Mouse (Mus musculus) embryonic facial prominence, embryonic 12.5 days (tissue): ENCODE data around the gene Gpatch2. TPM values are rescaled to one million over a fixed set of nuclear protein-coding genes. Genes with fewer than 3 reads are reported as not detected.

Experiments
- ATAC-seq: fragments of 200-750 bp; cut with Nextera tagmentation; 2 replicates; pipeline ENCODE4 v1.8.0; 2017; ENCODE audit not compliant: insufficient number of reproducible peaks, insufficient read depth, low FRiP score, low TSS enrichment
- H3K27ac ChIP-seq: fragments of 300-500 bp; sonication (generic); 2 replicates; pipeline ENCODE4 v1.5.1; 2016; ENCODE audit warnings: mild to moderate bottlenecking
- H3K27me3 ChIP-seq: fragments of 300-500 bp; sonication (generic); 2 replicates; pipeline ENCODE4 v1.6.1; 2016; ENCODE audit warnings: mild to moderate bottlenecking, moderate library complexity
- H3K36me3 ChIP-seq: fragments of 300-500 bp; sonication (generic); 2 replicates; pipeline ENCODE4 v1.6.1; 2016; ENCODE audit warnings: mild to moderate bottlenecking
- H3K4me1 ChIP-seq: fragments of 300-500 bp; sonication (generic); 2 replicates; pipeline ENCODE4 v1.6.1; 2016
- H3K4me2 ChIP-seq: fragments of 300-500 bp; sonication (generic); replicated peaks from 2 replicates; pipeline ENCODE4 v1.6.1; 2016; ENCODE audit warnings: mild to moderate bottlenecking, moderate library complexity
- H3K4me3 ChIP-seq: fragments of 300-500 bp; sonication (generic); 2 replicates; pipeline ENCODE4 v1.5.1; 2016; ENCODE audit warnings: mild to moderate bottlenecking
- H3K9ac ChIP-seq: fragments of 300-500 bp; sonication (generic); 2 replicates; pipeline ENCODE4 v1.6.1; 2016; ENCODE audit warnings: mild to moderate bottlenecking, moderate library complexity
- H3K9me3 ChIP-seq: fragments of 300-500 bp; sonication (generic); 2 replicates; pipeline ENCODE4 v1.6.1; 2016; ENCODE audit warnings: mild to moderate bottlenecking, moderate library complexity
- WGBS: fragments of 180-500 bp; shearing (Covaris S2); methylation state at CpG from one replicate; pipeline ENCODE4 v1.1.7; 2016; 5-methylcytosine and 5-hydroxymethylcytosine counted together
- polyA plus RNA-seq: library from polyadenylated mRNA; unstranded; fragments of >200 nt; fragmentation: Nextera tagmentation; extraction: Ambion mirVana; gene quantifications from 2 replicates; pipeline ENCODE4 v1.2.1, GENCODE M21; 2016

Gene Gpatch2
- polyA plus RNA-seq, 1 experiment from 2014 or later: 26.2 TPM

DNA sequence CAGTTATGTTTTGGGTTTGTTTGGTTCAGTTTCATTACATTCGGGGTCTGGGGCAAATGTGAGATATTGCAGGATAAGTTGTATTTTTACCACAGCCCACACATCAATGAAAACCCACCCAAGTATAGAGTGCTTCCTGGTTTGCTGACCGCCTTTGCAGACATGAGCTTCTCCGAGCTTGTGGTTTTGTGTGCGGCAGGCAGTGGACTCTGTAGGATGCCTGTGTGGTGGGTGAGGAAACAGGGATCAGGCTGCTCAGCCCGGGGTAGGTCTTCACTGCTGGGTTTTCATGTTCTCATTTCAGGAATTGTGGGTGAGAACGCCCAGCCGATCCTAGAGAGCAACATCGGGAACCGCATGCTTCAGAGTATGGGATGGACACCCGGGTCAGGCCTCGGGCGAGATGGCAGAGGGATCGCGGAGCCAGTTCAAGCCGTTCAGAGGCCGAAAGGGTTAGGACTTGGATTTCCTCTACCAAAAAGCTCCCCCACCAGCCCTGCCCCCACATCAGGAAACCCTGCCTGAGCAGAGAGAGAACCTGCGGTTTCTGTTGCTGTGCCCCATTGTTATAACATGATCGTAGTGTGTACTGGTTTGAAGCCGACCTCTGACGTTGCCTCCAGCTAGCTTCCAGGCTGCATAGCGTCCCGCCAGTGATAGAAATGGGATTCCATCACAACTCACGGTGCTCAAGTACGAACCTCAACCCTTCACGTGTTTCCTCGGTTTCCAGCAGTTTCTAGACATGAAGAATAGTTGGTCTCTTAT, 132.9 kb downstream of the Gpatch2 start:
- no peak for ATAC-seq
- no peaks in the 10 kb centered on the region for H3K27me3 ChIP-seq
- H3K36me3 ChIP-seq: peaks cover 19% of the 10 kb centered on the region
- no peaks in the 10 kb centered on the region for H3K4me1 ChIP-seq
- 94% methylated on average over 26 of the region's 26 CpGs for WGBS
- H3K27ac ChIP-seq: no peak overlapping the region
- no peak overlapping the region for H3K4me2 ChIP-seq
- H3K9ac ChIP-seq: no peak overlapping the region
- H3K4me3 ChIP-seq: no peak overlapping the region
- H3K9me3 ChIP-seq: no peaks in the 10 kb centered on the region

DNA sequence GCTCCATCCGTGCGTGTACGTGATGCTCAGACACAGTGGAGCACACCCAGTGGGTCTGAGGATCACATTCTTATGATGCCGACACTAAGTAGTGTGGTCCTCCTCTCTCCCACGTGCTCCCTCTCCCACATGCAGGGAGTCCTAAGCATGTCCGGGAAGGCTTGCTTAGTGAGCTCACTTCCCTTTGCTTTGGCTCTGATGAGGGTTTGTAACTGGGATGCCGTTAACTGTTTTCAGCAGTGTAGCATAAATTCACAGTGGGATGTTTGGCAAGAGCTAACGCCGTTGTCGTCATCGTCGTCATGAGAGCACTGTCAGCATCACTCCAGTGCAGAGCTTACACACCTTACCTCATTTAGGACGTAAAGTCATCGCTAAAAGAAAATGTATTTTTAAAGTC, 133.6 kb downstream of the Gpatch2 start:
- Histone ChIP-seq H3K4me2 (no peak overlapping the region), H3K9me3 (no peaks in the 10 kb centered on the region), H3K9ac (no peak overlapping the region), H3K36me3 (peaks cover 19% of the 10 kb centered on the region), H3K27ac (no peak overlapping the region), H3K27me3 (no peaks in the 10 kb centered on the region), H3K4me3 (no peak overlapping the region), H3K4me1 (no peaks in the 10 kb centered on the region)
- no peak for ATAC-seq
- WGBS: 92% methylated on average over 14 of the region's 14 CpGs

DNA sequence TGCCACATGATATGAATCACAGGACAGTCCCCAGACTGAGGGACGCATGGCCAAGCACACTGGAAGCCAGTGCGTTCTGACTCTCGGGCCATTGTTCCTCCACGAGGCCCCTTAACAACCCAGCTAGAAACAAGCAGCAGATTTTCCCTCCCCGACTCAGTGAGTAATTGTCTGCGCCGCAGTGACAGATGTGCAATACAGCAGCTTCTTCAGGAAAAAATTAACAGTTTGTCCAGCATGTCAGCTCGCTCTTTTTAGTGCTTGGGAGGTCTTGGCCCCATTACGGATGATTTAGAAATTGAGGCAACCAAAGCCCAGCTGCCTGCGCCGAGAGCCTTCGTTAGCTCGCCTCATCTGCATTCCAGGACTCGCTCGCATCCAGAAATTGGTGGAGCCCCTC, 140.9 kb downstream of the Gpatch2 start:
- no peak for ATAC-seq
- no peak overlapping the region for H3K4me3 ChIP-seq
- H3K4me2 ChIP-seq: no peak overlapping the region
- no peaks in the 10 kb centered on the region for H3K4me1 ChIP-seq
- 81% methylated on average over 15 of the region's 15 CpGs for WGBS
- H3K9me3 ChIP-seq: no peaks in the 10 kb centered on the region
- no peak overlapping the region for H3K9ac ChIP-seq
- no peaks in the 10 kb centered on the region for H3K36me3 ChIP-seq
- no peak overlapping the region for H3K27ac ChIP-seq
- no peaks in the 10 kb centered on the region for H3K27me3 ChIP-seq

DNA sequence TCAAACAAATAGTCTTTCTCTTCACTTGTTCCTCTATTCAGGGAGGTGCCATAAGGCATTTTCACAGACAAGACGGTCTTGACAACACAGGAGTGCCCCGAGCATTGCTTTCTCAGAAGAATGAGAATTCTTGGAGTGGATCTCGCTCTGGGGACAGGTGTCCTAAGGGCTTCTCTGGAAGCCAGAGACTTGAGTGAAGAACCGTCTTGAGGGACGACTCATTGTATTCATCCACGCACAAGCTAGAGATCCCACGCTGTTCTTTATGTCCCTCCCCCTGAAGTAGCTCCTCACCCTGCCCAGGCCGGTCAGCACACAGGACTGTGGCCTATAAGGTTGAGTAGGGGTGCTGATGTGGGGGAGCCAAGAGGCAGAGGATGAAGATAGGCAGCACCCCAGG, 141.6 kb downstream of the Gpatch2 start:
- no peak for ATAC-seq
- H3K4me2 ChIP-seq: no peak overlapping the region
- 91% methylated on average over 8 of the region's 8 CpGs for WGBS
- H3K4me1 ChIP-seq: no peaks in the 10 kb centered on the region
- no peak overlapping the region for H3K4me3 ChIP-seq
- no peak overlapping the region for H3K27ac ChIP-seq
- no peaks in the 10 kb centered on the region for H3K9me3 ChIP-seq
- no peak overlapping the region for H3K9ac ChIP-seq
- H3K27me3 ChIP-seq: no peaks in the 10 kb centered on the region
- H3K36me3 ChIP-seq: no peaks in the 10 kb centered on the region

DNA sequence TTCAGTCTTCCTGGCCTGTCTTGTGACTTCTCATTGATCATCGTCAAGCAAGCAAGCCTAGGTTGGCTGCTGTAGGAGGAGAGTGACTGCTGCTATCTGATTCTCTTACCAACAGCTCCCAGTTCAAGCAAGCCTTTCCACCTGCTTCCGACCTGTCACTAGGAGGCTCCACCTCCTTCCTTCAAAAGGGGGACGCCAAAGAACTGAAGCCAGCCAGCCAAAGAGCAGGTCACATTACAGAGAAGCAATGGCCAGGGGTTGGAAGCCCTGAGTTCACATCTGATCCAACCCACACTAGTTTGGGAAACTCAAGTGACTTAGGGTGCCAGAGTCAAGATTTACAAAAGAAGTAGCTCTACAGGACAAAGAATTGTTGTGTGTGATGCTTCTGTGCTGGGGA, 144.9 kb downstream of the Gpatch2 start:
- ATAC-seq: no peak
- Histone ChIP-seq H3K4me3 (no peak overlapping the region), H3K36me3 (no peaks in the 10 kb centered on the region), H3K4me2 (no peak overlapping the region), H3K27ac (no peak overlapping the region), H3K27me3 (no peaks in the 10 kb centered on the region), H3K9me3 (no peaks in the 10 kb centered on the region), H3K9ac (no peak overlapping the region), H3K4me1 (no peaks in the 10 kb centered on the region)
- 26% methylated on average over 3 of the region's 3 CpGs for WGBS

GRCm38 (mm10) chr1:187362536-187362935, 147.2 kb downstream of the Gpatch2 start:
- Histone ChIP-seq H3K27ac (no peak overlapping the region), H3K9ac (no peak overlapping the region), H3K27me3 (no peaks in the 10 kb centered on the region), H3K4me2 (no peak overlapping the region), H3K36me3 (no peaks in the 10 kb centered on the region), H3K9me3 (no peaks in the 10 kb centered on the region), H3K4me3 (no peak overlapping the region), H3K4me1 (no peaks in the 10 kb centered on the region)
- no peak for ATAC-seq
- WGBS: 88% methylated on average over 5 of the region's 5 CpGs

GRCm38 (mm10) chr1:187365424-187365823, 150.1 kb downstream of the Gpatch2 start:
- no peak for ATAC-seq

DNA sequence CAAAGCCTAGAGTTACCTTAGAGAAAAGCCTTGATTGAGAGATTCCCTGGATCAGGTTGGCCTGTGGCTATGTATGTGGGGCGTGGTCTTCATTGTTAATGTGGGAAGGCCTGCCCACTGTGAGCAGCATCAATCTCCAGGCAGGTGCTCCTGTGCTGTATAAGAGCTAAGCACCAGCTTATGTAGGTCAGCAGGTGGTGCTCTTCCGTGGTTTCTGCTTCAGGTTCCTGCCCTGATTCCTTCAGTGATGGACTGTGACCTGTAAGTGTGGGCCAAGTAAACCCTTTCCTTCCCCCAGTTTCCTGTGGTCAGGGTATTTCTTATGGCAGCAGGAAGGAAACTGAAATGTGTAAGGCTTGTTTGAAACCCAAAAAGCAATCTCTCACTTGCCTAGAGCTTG, 151.5 kb downstream of the Gpatch2 start:
- H3K4me2 ChIP-seq: no peak overlapping the region
- no peaks in the 10 kb centered on the region for H3K36me3 ChIP-seq
- no peak overlapping the region for H3K4me3 ChIP-seq
- no peak overlapping the region for H3K27ac ChIP-seq
- H3K27me3 ChIP-seq: no peaks in the 10 kb centered on the region
- H3K4me1 ChIP-seq: no peaks in the 10 kb centered on the region
- WGBS: 58% methylated on average over 2 of the region's 2 CpGs
- no peak overlapping the region for H3K9ac ChIP-seq
- H3K9me3 ChIP-seq: no peaks in the 10 kb centered on the region
- no peak for ATAC-seq

More at GRCm38 (mm10) chr1:187365424-187365823, 150.1 kb downstream of the Gpatch2 start:
- Histone ChIP-seq H3K4me2 (no peak overlapping the region), H3K27me3 (no peaks in the 10 kb centered on the region), H3K4me1 (no peaks in the 10 kb centered on the region), H3K9me3 (no peaks in the 10 kb centered on the region), H3K4me3 (no peak overlapping the region), H3K36me3 (no peaks in the 10 kb centered on the region), H3K9ac (no peak overlapping the region), H3K27ac (no peak overlapping the region)
- 88% methylated on average over 3 of the region's 3 CpGs for WGBS

- H3K9me3 ChIP-seq: no peaks in the 10 kb centered on the region
- no peaks in the 10 kb centered on the region for H3K27me3 ChIP-seq
- no peak overlapping the region for H3K4me3 ChIP-seq
- no peaks in the 10 kb centered on the region for H3K4me1 ChIP-seq
- H3K36me3 ChIP-seq: no peaks in the 10 kb centered on the region
- no peak for ATAC-seq
- H3K9ac ChIP-seq: no peak overlapping the region
- no peak overlapping the region for H3K4me2 ChIP-seq
- no peak overlapping the region for H3K27ac ChIP-seq
- 77% methylated on average over 2 of the region's 2 CpGs for WGBS
Measured at GRCm38 (mm10) chr1:187369049-187369448, 153.7 kb downstream of the Gpatch2 start.

DNA sequence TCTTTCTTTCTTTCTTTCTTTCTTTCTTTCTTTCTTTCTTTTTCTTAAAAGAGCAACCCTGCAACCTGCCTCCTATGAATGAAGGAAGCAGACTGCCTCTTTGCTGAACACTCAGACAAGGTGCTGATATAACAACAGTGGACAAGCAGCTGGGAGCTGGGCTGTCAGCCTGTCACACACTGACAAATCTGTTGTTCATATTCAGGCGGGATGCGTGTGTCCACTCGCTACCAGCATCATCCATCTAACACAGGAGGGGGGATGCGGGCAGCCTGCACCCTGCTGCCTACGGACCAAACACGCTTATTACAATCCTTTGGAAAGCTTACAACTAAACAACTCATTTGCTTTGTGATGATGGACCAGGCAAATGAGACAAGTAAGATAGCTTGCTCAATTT, 158.2 kb downstream of the Gpatch2 start:
- H3K27me3 ChIP-seq: no peaks in the 10 kb centered on the region
- no peak overlapping the region for H3K27ac ChIP-seq
- no peak overlapping the region for H3K4me3 ChIP-seq
- ATAC-seq: no peak
- no peak overlapping the region for H3K4me2 ChIP-seq
- 72% methylated on average over 6 of the region's 6 CpGs for WGBS
- H3K9me3 ChIP-seq: no peaks in the 10 kb centered on the region
- no peak overlapping the region for H3K9ac ChIP-seq
- H3K4me1 ChIP-seq: no peaks in the 10 kb centered on the region
- no peaks in the 10 kb centered on the region for H3K36me3 ChIP-seq

DNA sequence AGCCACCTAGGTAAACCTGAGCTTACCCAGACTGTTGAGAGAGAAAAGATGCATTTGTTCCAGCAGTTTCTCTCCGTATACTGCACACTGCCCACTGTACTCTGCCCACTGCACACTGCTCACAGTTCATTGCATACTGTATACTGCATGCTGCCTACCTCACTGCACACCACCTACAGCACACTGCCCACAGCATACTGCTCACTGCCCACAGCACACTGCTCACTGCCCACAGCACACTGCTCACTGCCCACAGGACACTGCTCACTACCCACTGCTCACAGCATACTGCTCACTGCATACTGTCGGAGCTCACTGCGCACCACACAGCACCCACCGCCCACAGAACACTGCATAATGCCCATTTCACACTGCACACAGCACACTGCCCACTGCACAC, 159.1 kb downstream of the Gpatch2 start:
- 98% methylated on average over 4 of the region's 4 CpGs for WGBS
- no peak for ATAC-seq
- no peak overlapping the region for H3K9ac ChIP-seq

GRCm38 (mm10) chr1:187376946-187377671, 161.8 kb downstream of the Gpatch2 start:
- H3K36me3 ChIP-seq: no peaks in the 10 kb centered on the region
- no peaks in the 10 kb centered on the region for H3K9me3 ChIP-seq
- H3K4me2 ChIP-seq: no peak overlapping the region
- no peak overlapping the region for H3K27ac ChIP-seq
- no peak overlapping the region for H3K4me3 ChIP-seq
- WGBS: 73% methylated on average over 11 of the region's 11 CpGs
- no peak overlapping the region for H3K9ac ChIP-seq
- no peak for ATAC-seq
- no peaks in the 10 kb centered on the region for H3K27me3 ChIP-seq
- no peaks in the 10 kb centered on the region for H3K4me1 ChIP-seq

More for the DNA sequence above, 159.1 kb downstream of the Gpatch2 start:
- Histone ChIP-seq H3K4me3 (no peak overlapping the region), H3K4me2 (no peak overlapping the region), H3K27me3 (no peaks in the 10 kb centered on the region), H3K36me3 (no peaks in the 10 kb centered on the region), H3K27ac (no peak overlapping the region), H3K9me3 (no peaks in the 10 kb centered on the region), H3K4me1 (no peaks in the 10 kb centered on the region)
